Mouse (Mus musculus): ENCODE results near the gene Cdh12. TPM values are rescaled to one million over a fixed set of nuclear protein-coding genes. Genes with fewer than 3 reads are reported as not detected.
"Not testable (repeated sequence)": the region's sequence is repeated elsewhere in the genome, so short reads cannot be mapped to it uniquely, and the experiment has no call there.

Cdh12 gene
- polyA plus RNA-seq, 1 experiment: not detected

GRCm38 (mm10) chr15:20666650-20667049, 217.6 kb downstream of the Cdh12 start, which contains the start of gene Acot10:
Gene Acot10 (minus strand): TSS chr15:20666750.
- no peak within 1 kb of the TSS for H3ac ChIP-seq (ENCODE audit: control insufficient read depth, insufficient read length, low read depth)
- H3K79me2 ChIP-seq (ENCODE audit: control insufficient read depth, insufficient read depth): no peaks in the 10 kb centered on the region
- H3K79me3 ChIP-seq (ENCODE audit: low read depth): no peaks in the 10 kb centered on the region
- no peaks in the 10 kb centered on the region for H3K36me3 ChIP-seq (ENCODE audit: control insufficient read depth, insufficient read depth)
- no peak within 1 kb of the TSS for H3K4me3 ChIP-seq (ENCODE audit: insufficient read depth, poor library complexity, severe bottlenecking)
- no peak for TF ChIP-seq CEBPB (IDR thresholded peaks at IDR 0.05; ENCODE audit: low read depth)
- no peak for TF ChIP-seq MAX (IDR thresholded peaks at IDR 0.05)
- TF ChIP-seq FOSL1 (IDR thresholded peaks at IDR 0.05; ENCODE audit: insufficient read depth, low read length, poor library complexity, severe bottlenecking): no peak
- no peak for TF ChIP-seq CTCF (IDR thresholded peaks at IDR 0.05; ENCODE audit: control insufficient read depth, insufficient read depth, insufficient read length)
- TF ChIP-seq MYOG (IDR thresholded peaks at IDR 0.05; ENCODE audit: control insufficient read depth, extremely low read depth, insufficient read length): no peak
- TF ChIP-seq MYOD1 (IDR thresholded peaks at IDR 0.05; ENCODE audit: control insufficient read depth, insufficient read length, low read depth): no peak
- no peak for TF ChIP-seq USF1 (IDR thresholded peaks at IDR 0.05; ENCODE audit: low read depth)
- H3K27me3 ChIP-seq (ENCODE audit: control insufficient read depth, insufficient read depth, insufficient read length): no peaks in the 10 kb centered on the region

- H3K4me3 ChIP-seq (ENCODE audit: insufficient read depth, poor library complexity, severe bottlenecking): no peak overlapping the region
- no peaks in the 10 kb centered on the region for H3K79me2 ChIP-seq (ENCODE audit: control insufficient read depth, insufficient read depth)
- no peak overlapping the region for H3ac ChIP-seq (ENCODE audit: control insufficient read depth, insufficient read length, low read depth)
- H3K27me3 ChIP-seq (ENCODE audit: control insufficient read depth, insufficient read depth, insufficient read length): no peaks in the 10 kb centered on the region
- H3K36me3 ChIP-seq (ENCODE audit: control insufficient read depth, insufficient read depth): no peaks in the 10 kb centered on the region
- TF ChIP-seq MYOD1 (IDR thresholded peaks at IDR 0.05; ENCODE audit: control insufficient read depth, insufficient read length, low read depth) (no peak), MAX (IDR thresholded peaks at IDR 0.05) (no peak), FOSL1 (IDR thresholded peaks at IDR 0.05; ENCODE audit: insufficient read depth, low read length, poor library complexity, severe bottlenecking) (no peak), CTCF (IDR thresholded peaks at IDR 0.05; ENCODE audit: control insufficient read depth, insufficient read depth, insufficient read length) (no peak), USF1 (IDR thresholded peaks at IDR 0.05; ENCODE audit: low read depth) (no peak), MYOG (IDR thresholded peaks at IDR 0.05; ENCODE audit: control insufficient read depth, extremely low read depth, insufficient read length) (no peak), CEBPB (IDR thresholded peaks at IDR 0.05; ENCODE audit: low read depth) (no peak)
- no peaks in the 10 kb centered on the region for H3K79me3 ChIP-seq (ENCODE audit: low read depth)
Measured at GRCm38 (mm10) chr15:20667350-20667749, 218.3 kb downstream of the Cdh12 start.

DNA sequence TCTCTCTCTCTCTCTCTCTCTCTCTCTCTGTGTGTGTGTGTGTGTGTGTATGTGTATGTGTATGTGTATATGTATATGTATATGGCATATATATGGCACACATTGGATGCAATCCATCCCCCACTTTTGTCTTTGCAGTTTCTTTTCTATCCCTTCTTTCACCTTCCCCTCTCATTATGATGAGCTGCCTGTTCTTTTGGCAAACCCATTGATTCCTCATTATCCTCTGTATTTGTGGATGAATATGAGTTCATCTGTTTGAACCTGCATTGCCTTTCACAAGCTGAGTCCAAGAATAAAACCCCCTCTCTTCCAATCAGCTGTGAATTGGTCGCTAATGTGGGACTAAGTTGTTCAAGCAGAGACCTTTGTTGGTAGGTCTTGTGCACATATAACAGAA, 218.9 kb downstream of the Cdh12 start:
- TF ChIP-seq FOSL1 (IDR thresholded peaks at IDR 0.05; ENCODE audit: insufficient read depth, low read length, poor library complexity, severe bottlenecking): no peak
- no peak for TF ChIP-seq CTCF (IDR thresholded peaks at IDR 0.05; ENCODE audit: control insufficient read depth, insufficient read depth, insufficient read length)
- no peak for TF ChIP-seq MAX (IDR thresholded peaks at IDR 0.05)
- no peak for TF ChIP-seq MYOD1 (IDR thresholded peaks at IDR 0.05; ENCODE audit: control insufficient read depth, insufficient read length, low read depth)
- TF ChIP-seq CEBPB (IDR thresholded peaks at IDR 0.05; ENCODE audit: low read depth): no peak
- no peak for TF ChIP-seq USF1 (IDR thresholded peaks at IDR 0.05; ENCODE audit: low read depth)
- no peak for TF ChIP-seq MYOG (IDR thresholded peaks at IDR 0.05; ENCODE audit: control insufficient read depth, extremely low read depth, insufficient read length)
- Histone ChIP-seq H3K79me2 (ENCODE audit: control insufficient read depth, insufficient read depth) (no peaks in the 10 kb centered on the region), H3K79me3 (ENCODE audit: low read depth) (no peaks in the 10 kb centered on the region), H3K27me3 (ENCODE audit: control insufficient read depth, insufficient read depth, insufficient read length) (no peaks in the 10 kb centered on the region), H3K36me3 (ENCODE audit: control insufficient read depth, insufficient read depth) (no peaks in the 10 kb centered on the region), H3ac (ENCODE audit: control insufficient read depth, insufficient read length, low read depth) (no peak overlapping the region), H3K4me3 (ENCODE audit: insufficient read depth, poor library complexity, severe bottlenecking) (no peak overlapping the region)

- H3K79me3 ChIP-seq (ENCODE audit: low read depth); H3K36me3 ChIP-seq (ENCODE audit: control insufficient read depth, insufficient read depth); H3K4me3 ChIP-seq (ENCODE audit: insufficient read depth, poor library complexity, severe bottlenecking); H3K27me3 ChIP-seq (ENCODE audit: control insufficient read depth, insufficient read depth, insufficient read length); H3K79me2 ChIP-seq (ENCODE audit: control insufficient read depth, insufficient read depth); H3ac ChIP-seq (ENCODE audit: control insufficient read depth, insufficient read length, low read depth): not testable (repeated sequence)
- peak; percentile 40 for TF ChIP-seq USF1 (IDR thresholded peaks at IDR 0.05; ENCODE audit: low read depth)
Measured at GRCm38 (mm10) chr15:20669507-20669906, 220.4 kb downstream of the Cdh12 start.

- Histone ChIP-seq H3K79me3 (ENCODE audit: low read depth) (no peaks in the 10 kb centered on the region), H3K36me3 (ENCODE audit: control insufficient read depth, insufficient read depth) (no peaks in the 10 kb centered on the region), H3K79me2 (ENCODE audit: control insufficient read depth, insufficient read depth) (no peaks in the 10 kb centered on the region), H3K4me3 (ENCODE audit: insufficient read depth, poor library complexity, severe bottlenecking) (no peak overlapping the region), H3K27me3 (ENCODE audit: control insufficient read depth, insufficient read depth, insufficient read length) (no peaks in the 10 kb centered on the region), H3ac (ENCODE audit: control insufficient read depth, insufficient read length, low read depth) (no peak overlapping the region)
- TF ChIP-seq MYOG (IDR thresholded peaks at IDR 0.05; ENCODE audit: control insufficient read depth, extremely low read depth, insufficient read length) (no peak), MYOD1 (IDR thresholded peaks at IDR 0.05; ENCODE audit: control insufficient read depth, insufficient read length, low read depth) (no peak), MAX (IDR thresholded peaks at IDR 0.05) (no peak), FOSL1 (IDR thresholded peaks at IDR 0.05; ENCODE audit: insufficient read depth, low read length, poor library complexity, severe bottlenecking) (no peak), CTCF (IDR thresholded peaks at IDR 0.05; ENCODE audit: control insufficient read depth, insufficient read depth, insufficient read length) (no peak), CEBPB (IDR thresholded peaks at IDR 0.05; ENCODE audit: low read depth) (no peak), USF1 (IDR thresholded peaks at IDR 0.05; ENCODE audit: low read depth) (no peak)
Measured at GRCm38 (mm10) chr15:20682719-20683118, 233.7 kb downstream of the Cdh12 start.

DNA sequence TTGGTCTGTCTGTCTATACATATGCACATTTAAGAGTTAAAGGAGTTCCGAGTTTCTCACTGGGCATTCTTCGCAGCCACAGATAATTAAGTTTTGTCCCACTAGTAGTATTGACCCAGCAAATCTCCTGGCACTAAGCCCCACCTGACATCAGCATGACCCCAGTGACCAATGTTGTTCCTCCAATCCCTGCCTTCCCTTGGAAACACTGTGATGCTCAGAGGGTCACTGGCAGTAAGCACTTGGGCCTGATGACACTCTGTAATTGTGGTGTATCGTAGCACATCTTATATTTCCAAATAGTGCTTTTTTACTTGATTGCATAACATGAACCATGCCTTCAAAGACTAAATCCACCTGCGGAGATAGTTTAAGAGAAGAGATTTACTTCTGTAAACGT, 235.1 kb downstream of the Cdh12 start:
- H3K79me2 ChIP-seq (ENCODE audit: control insufficient read depth, insufficient read depth): no peaks in the 10 kb centered on the region
- H3K36me3 ChIP-seq (ENCODE audit: control insufficient read depth, insufficient read depth): no peaks in the 10 kb centered on the region
- no peaks in the 10 kb centered on the region for H3K27me3 ChIP-seq (ENCODE audit: control insufficient read depth, insufficient read depth, insufficient read length)
- H3K79me3 ChIP-seq (ENCODE audit: low read depth): no peaks in the 10 kb centered on the region
- H3K4me3 ChIP-seq (ENCODE audit: insufficient read depth, poor library complexity, severe bottlenecking): no peak overlapping the region
- TF ChIP-seq CTCF (IDR thresholded peaks at IDR 0.05; ENCODE audit: control insufficient read depth, insufficient read depth, insufficient read length) (no peak), USF1 (IDR thresholded peaks at IDR 0.05; ENCODE audit: low read depth) (no peak), CEBPB (IDR thresholded peaks at IDR 0.05; ENCODE audit: low read depth) (no peak), MYOD1 (IDR thresholded peaks at IDR 0.05; ENCODE audit: control insufficient read depth, insufficient read length, low read depth) (no peak), MYOG (IDR thresholded peaks at IDR 0.05; ENCODE audit: control insufficient read depth, extremely low read depth, insufficient read length) (no peak), MAX (IDR thresholded peaks at IDR 0.05) (no peak), FOSL1 (IDR thresholded peaks at IDR 0.05; ENCODE audit: insufficient read depth, low read length, poor library complexity, severe bottlenecking) (no peak)
- H3ac ChIP-seq (ENCODE audit: control insufficient read depth, insufficient read length, low read depth): no peak overlapping the region

Data from C2C12 (cell line).